Mouse (Mus musculus): ENCODE results near the gene Taf3. TPM values are rescaled to one million over a fixed set of nuclear protein-coding genes. Genes with fewer than 3 reads are reported as not detected.
A peak's percentile ranks its signal among the peaks of the same experiment; 100 is the strongest.

Taf3 gene
- total and polyA plus RNA-seq, 3 experiments, result 7.1 to 13.3 (median 10.6) TPM

GRCm38 (mm10) chr2:9890251-9890650 is 158.1 kb downstream of the Taf3 start:
- DNase-seq, result no peak

- no peak for DNase-seq
Measured at GRCm38 (mm10) chr2:9889651-9890183, 158.7 kb downstream of the Taf3 start, which contains the start of gene Gata3. Gene Gata3, minus strand, starts transcription at chr2:9890034.

GRCm38 (mm10) chr2:9888913-9889650 is 159.3 kb downstream of the Taf3 start, which contains the start of gene 9230102O04Rik:
Gene 9230102O04Rik, minus strand, starts transcription at chr2:9889540.
- peak; percentile 38 for DNase-seq

DNA sequence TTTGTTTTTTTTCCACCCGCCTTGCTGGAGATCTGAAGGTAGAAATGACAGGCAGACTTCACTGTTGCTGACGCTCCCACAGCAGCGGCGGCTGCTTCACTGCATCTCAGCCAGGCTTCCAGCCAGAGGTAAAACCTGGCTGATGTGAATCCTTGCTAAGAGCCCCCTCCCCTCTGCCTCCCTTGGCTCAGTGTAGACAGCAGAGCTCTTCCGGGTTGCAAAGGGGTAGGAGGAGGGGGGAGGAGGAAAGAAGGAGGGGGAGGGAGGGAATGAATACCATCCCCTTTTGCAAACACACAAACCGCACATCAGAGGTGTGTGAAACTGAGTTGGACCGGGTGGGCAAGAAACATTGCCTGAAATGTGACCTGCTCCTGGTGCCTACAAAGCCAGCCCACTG is 160.8 kb downstream of the Taf3 start:
- DNase-seq, result no peak

DNA sequence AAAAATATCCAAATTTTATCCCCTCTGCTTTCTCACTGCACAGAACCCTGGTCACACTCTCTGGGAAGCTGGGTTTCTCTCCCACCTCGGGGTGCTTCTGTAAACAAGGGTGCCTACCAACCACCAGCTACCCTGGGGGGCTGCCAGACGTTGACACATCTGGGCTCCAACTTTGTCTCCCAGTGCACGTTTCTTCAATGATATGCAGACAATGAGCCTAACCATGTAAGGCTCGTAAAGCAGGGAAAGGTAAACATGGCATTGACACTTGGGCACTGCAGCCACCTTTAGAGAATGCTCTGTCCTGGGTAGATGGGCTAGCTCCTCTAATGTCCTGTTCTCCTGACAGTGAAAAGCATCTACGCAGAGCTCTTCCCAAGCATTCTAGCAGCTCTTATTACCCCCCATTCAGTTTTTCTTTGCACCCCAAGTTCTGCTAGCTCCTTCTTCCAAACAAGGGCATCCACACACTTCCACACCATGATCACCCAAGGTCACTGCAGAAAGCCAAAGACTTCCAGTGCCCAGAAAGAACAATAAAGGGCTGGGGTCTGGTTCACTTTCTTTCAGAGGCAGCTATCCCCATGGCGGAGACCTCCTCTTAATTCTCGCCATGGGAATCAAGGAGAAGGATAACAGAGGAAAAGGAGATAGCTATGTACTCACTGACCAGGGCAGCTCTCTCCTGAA is 161.3 kb downstream of the Taf3 start:
- DNase-seq, result no peak

DNA sequence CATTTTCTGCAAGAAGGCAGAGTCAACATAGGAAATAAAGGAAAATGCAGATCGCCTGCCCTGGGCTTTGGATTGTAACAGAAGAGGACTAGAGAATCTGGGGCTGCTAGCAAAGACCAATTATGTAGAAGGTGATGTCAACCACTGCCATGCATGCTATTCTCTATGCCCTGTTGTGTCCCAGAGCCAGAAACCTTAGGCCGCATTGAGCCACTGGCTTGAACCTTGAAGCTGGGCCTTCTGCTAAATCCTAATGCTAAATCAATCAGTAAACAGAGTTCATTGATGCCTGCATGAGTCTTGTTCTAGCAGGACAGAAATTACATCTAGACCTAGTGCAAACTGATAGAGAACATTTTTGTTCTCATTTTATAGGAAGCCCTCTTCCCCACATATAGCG is 162.4 kb downstream of the Taf3 start:
- no peak for DNase-seq

DNA sequence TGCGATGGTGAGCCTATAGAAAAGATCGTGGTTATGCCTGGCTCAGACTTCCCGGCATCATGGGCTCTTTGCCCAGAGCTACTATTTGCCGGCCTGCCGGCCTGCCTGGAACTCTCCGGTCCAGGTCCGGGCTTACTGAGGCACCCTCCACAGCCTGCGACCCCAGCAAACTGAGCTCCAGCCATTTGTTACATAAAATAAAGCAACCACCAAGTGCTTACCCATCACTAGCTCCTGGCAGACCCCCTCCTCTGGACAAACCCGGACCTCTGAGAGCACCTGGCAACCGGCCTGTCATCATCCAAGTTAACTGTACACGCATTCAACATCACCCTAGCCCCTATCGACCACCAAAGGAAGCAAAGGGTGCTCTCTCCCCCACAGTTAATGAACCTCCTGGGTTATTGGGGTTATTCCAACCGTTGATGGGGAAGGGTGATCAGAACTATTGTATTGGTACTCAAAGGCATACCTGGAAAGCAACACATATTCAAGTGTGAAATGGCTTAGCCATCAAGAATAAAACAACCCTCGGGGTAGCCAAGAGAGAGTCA is 163.1 kb downstream of the Taf3 start:
- no peak for DNase-seq

DNA sequence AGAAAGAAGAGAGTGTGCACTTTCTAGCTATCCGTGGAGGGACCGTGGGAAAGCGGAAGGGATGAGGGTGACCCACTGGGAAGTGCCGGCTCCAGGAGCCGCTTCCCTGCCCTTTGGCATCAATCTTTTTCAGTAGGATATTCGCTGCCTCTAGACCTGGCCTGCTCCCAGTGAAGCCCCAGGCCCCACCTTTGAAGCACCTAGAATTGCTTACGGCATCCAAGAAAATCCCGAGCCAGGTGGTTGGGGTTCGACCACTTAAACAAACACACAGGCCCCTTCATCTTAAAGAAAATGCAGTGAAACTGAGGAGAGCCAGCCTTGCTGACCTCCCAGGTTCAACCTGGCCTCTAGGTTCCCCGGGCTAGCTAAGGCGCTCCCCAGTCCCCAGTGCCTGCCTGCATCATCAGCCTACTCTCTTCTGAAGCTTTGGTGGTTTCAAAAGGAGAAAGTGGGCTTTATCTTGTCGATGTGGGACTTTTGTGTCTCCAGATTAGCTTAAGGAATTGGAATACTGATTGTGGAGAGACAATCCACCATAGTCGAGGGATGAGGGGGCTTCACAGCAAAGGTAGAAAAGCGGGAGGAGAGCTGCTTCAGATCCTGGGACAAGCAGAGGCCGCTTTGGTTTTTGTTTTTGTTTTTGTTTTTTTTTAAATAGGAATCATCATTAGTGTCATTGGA is 163.7 kb downstream of the Taf3 start:
- DNase-seq, result no peak

GRCm38 (mm10) chr2:9883803-9884532 is 164.4 kb downstream of the Taf3 start:
- no peak for DNase-seq

- DNase-seq, result peak; percentile 30
Measured at GRCm38 (mm10) chr2:9882926-9883802, 165.2 kb downstream of the Taf3 start.

- peak; percentile 41 for DNase-seq
Measured at GRCm38 (mm10) chr2:9882371-9882925, 165.9 kb downstream of the Taf3 start.

GRCm38 (mm10) chr2:9881611-9882023 is 166.8 kb downstream of the Taf3 start:
- no peak for DNase-seq

DNA sequence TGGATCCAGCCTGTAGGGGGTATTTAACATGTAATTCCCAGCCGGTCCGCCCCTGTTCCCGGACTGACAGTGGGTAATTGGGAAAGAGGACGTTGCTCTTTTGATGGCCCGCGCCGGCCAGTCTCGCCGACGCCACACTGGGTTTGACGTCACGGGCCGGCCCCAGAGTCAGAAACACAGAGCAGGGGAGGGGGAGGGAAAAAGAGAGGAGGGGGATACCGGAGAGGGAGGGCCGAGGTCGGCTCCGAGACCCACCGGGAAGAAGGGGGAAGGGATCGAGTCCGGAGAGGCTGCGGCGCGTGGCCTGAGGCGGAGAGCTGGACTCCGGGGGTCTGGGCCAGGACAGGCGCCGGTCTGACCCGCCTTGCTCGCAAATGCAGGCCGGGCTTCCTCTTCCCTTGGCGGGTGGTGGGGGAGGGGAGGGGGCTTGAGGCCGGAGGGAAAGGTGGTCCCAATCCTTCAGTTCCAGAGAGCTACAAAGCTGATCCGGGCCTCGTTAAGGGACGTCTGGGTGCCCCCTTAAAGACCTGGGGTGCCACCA is 167.3 kb downstream of the Taf3 start, which contains the start of gene 4930412O13Rik:
Gene 4930412O13Rik (plus strand): TSS at position 202 of the 541 bp plus-strand sequence.
- DNase-seq, result no peak

GRCm38 (mm10) chr2:9880271-9880670 is 168.1 kb downstream of the Taf3 start:
- DNase-seq, result no peak

DNA sequence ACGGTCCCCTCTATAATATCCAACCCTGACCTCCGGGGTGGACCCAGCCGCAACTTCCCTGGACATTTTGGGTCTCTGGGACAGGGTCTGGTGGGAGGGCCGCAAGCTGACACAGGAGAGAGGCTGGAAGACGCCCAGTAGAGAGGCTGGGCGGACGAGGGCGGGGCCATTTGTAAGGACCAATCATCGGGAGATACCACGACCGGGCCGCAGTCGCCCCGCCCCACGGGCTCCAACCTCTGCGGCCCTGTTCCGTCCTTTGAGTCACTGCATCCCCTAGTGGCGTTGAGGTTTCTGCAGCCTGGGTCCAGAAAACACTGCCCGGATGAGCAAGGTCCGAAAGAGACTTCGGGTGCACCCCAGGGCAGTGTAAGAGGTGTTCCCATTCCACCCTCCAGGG is 168.9 kb downstream of the Taf3 start:
- DNase-seq, result peak; percentile 95

- DNase-seq, result no peak
Measured at GRCm38 (mm10) chr2:9879092-9879491, 169.3 kb downstream of the Taf3 start.

- peak; percentile 61 for DNase-seq
Measured at GRCm38 (mm10) chr2:9878564-9879081, 169.8 kb downstream of the Taf3 start.

- DNase-seq, result peak; percentile 34
Measured at GRCm38 (mm10) chr2:9877966-9878563, 170.3 kb downstream of the Taf3 start.

DNA sequence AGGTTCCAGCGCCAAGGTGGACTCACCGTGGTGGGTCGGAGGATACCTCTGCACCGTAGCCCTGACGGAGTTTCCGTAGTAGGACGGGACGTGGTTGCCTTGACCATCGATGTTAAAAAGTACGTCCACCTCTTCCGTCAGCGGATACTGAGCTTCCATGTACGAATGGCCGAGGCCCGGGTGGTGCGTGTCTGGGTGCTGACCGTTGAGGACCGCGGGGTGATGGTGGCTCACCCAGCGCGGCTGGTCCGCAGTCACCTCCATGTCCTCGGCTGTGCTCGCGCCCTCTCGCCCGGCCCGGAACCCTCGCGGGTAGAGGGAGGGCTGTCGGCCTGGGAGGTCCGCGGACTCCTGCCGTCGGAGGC is 171.1 kb downstream of the Taf3 start:
- DNase-seq, result peak; percentile 34
